Mouse (Mus musculus): ENCODE data around the gene Vmn1r166. TPM values are rescaled to one million over a fixed set of nuclear protein-coding genes. Genes with fewer than 3 reads are reported as not detected.

Vmn1r166 gene
- not detected for polyA plus RNA-seq (2014; fragmentation: Illumina TruSeq; extraction: RNeasy Lipid Tissue Mini Kit (QIAGEN cat#74804))

GRCm38 (mm10) chr7:23251582-23251981 is at the start of gene Vmn1r166:
Gene Vmn1r166, minus strand, starts transcription at chr7:23251682.

GRCm38 (mm10) chr7:23300892-23301291 is 49.4 kb upstream of the Vmn1r166 start, which contains the start of gene Nlrp4e:
Gene Nlrp4e, plus strand, starts transcription at chr7:23301192.

GRCm38 (mm10) chr7:23278800-23279199 is 27.3 kb upstream of the Vmn1r166 start, which contains the start of gene Gm6902:
Gene Gm6902, minus strand, starts transcription at chr7:23278900.

GRCm38 (mm10) chr7:23217032-23217431 is 34.5 kb downstream of the Vmn1r166 start, which contains the start of gene Vmn1r165:
Gene Vmn1r165, plus strand, starts transcription at chr7:23217332.

Other genes starting within 250 kb of the Vmn1r166 start
- gene Gm4216, start 231.8 kb downstream of the Vmn1r166 start, polyA plus RNA-seq (2014; fragmentation: Illumina TruSeq; extraction: RNeasy Lipid Tissue Mini Kit (QIAGEN cat#74804)): not detected
- not detected for gene Vmn1r163, start 196.1 kb downstream of the Vmn1r166 start, polyA plus RNA-seq (2014; fragmentation: Illumina TruSeq; extraction: RNeasy Lipid Tissue Mini Kit (QIAGEN cat#74804))
- gene Gm8720, start 184.2 kb downstream of the Vmn1r166 start, polyA plus RNA-seq (2014; fragmentation: Illumina TruSeq; extraction: RNeasy Lipid Tissue Mini Kit (QIAGEN cat#74804)): not detected
- gene Gm10662, start 107.2 kb downstream of the Vmn1r166 start, polyA plus RNA-seq (2014; fragmentation: Illumina TruSeq; extraction: RNeasy Lipid Tissue Mini Kit (QIAGEN cat#74804)): not detected
- not detected for gene Vmn1r165, start 34.4 kb downstream of the Vmn1r166 start, polyA plus RNA-seq (2014; fragmentation: Illumina TruSeq; extraction: RNeasy Lipid Tissue Mini Kit (QIAGEN cat#74804))
- not detected for gene Gm6902, start 27.2 kb upstream of the Vmn1r166 start, polyA plus RNA-seq (2014; fragmentation: Illumina TruSeq; extraction: RNeasy Lipid Tissue Mini Kit (QIAGEN cat#74804))
- 9.6 TPM for gene Nlrp4e, start 49.5 kb upstream of the Vmn1r166 start, polyA plus RNA-seq (2014; fragmentation: Illumina TruSeq; extraction: RNeasy Lipid Tissue Mini Kit (QIAGEN cat#74804))
- 52.9 TPM for gene Nlrp5, start 134.2 kb upstream of the Vmn1r166 start, polyA plus RNA-seq (2014; fragmentation: Illumina TruSeq; extraction: RNeasy Lipid Tissue Mini Kit (QIAGEN cat#74804))